In genomic region chrX:76120936-76121335, GRCm38 (mm10) we compare ENCODE assay signal across 30 mouse cellular contexts.
DNase-seq lines count a peak whose midpoint lies in the region; ATAC-seq and TF ChIP-seq lines count a peak whose summit lies in the region.
"Had no signal": no experiment of that assay in that cellular context is flagged by ENCODE, and none has a peak within 500 bp of the region (broad histone marks: within the 10 kb centered on the region; RNA-seq: fewer than 3 reads in every experiment).

No protein-coding gene starts in this region.

- peak; percentile 3 for DNase-seq in forebrain, embryonic 14.5 days (ENCODE audit: low spot score)
- no peak for DNase-seq in forebrain, embryonic 11.5 days (ENCODE audit: low spot score)
- peak; percentile 7 for DNase-seq in kidney, postnatal 10 days
- no peak for DNase-seq in kidney, adult 11 months
- DNase-seq in 3T3-L1 (ENCODE audit: low read depth, low spot score) = peak; percentile 17
- DNase-seq in brain, embryonic 14.5 days (ENCODE audit: low read depth) = peak; percentile 23
- DNase-seq in layer of hippocampus, adult 18-20 months (ENCODE audit: low spot score in 2 of 2) = no peak
- DNase-seq: adrenal gland, adult 2 months; adrenal gland, postnatal 36 days; cerebellum, adult 8-10 months; cerebellum, postnatal 25 days; gastrocnemius, postnatal 36 days; heart, postnatal 14 days; layer of hippocampus, adult 9-11 months; lung, postnatal 4 days; retina, postnatal 1 day; right cerebral cortex, postnatal 14 days; thymus, postnatal 4 days had no signal

- WGBS in forebrain, embryonic 14.5 days = 61% methylated on average over 3 of the region's 3 CpGs
- 63% methylated on average over 3 of the region's 3 CpGs for WGBS in forebrain, embryonic 11.5 days

- no peak overlapping the region for H3K9ac ChIP-seq in forebrain, embryonic 14.5 days (ENCODE audit: low read length)
- no peak overlapping the region for H3K9ac ChIP-seq in forebrain, embryonic 11.5 days (ENCODE audit: low read length)
- H3K9ac ChIP-seq: forebrain, embryonic 15.5 days; heart, embryonic 13.5 days; kidney, embryonic 15.5 days; limb, embryonic 12.5 days; midbrain, embryonic 13.5 days; neural tube, embryonic 15.5 days had no signal

- H3K4me1 ChIP-seq in forebrain, embryonic 14.5 days (ENCODE audit: control insufficient read depth, insufficient read depth, low read length) = no peaks in the 10 kb centered on the region
- H3K4me1 ChIP-seq in forebrain, embryonic 11.5 days (replicated peaks; ENCODE audit: control insufficient read depth, insufficient read depth, low read length) = no peaks in the 10 kb centered on the region
- H3K4me1 ChIP-seq: limb, embryonic 12.5 days; megakaryocyte, embryonic 14.5 days; neural tube, embryonic 15.5 days had no signal

- TF ChIP-seq CTCF in brain, embryonic 14.5 days (IDR thresholded peaks at IDR 0.05; ENCODE audit: borderline replicate concordance, extremely low read depth, insufficient read depth, insufficient read length) = no peak

- H3K9me3 ChIP-seq in forebrain, embryonic 14.5 days (replicated peaks; ENCODE audit: control insufficient read depth, low read length) = no peaks in the 10 kb centered on the region
- H3K9me3 ChIP-seq in forebrain, embryonic 11.5 days (ENCODE audit: control insufficient read depth, low read length) = no peaks in the 10 kb centered on the region
- H3K9me3 ChIP-seq: forebrain, embryonic 15.5 days; heart, embryonic 13.5 days; kidney, embryonic 15.5 days; limb, embryonic 12.5 days; megakaryocyte, embryonic 14.5 days; midbrain, embryonic 13.5 days; neural tube, embryonic 15.5 days had no signal

- no peak overlapping the region for H3K27ac ChIP-seq in forebrain, embryonic 14.5 days (ENCODE audit: low read depth, low read length)
- H3K27ac ChIP-seq in forebrain, embryonic 11.5 days (ENCODE audit: low read depth, low read length) = no peak overlapping the region
- H3K27ac ChIP-seq: forebrain, embryonic 15.5 days; heart, embryonic 13.5 days; kidney, embryonic 15.5 days; limb, embryonic 12.5 days; midbrain, embryonic 13.5 days; neural tube, embryonic 15.5 days had no signal

- H3K27me3 ChIP-seq in forebrain, embryonic 14.5 days (replicated peaks; ENCODE audit: control insufficient read depth, insufficient read depth, low read length) = no peaks in the 10 kb centered on the region
- no peaks in the 10 kb centered on the region for H3K27me3 ChIP-seq in forebrain, embryonic 11.5 days (ENCODE audit: control insufficient read depth, insufficient read depth, low read length)
- H3K27me3 ChIP-seq: CH12.LX; forebrain, embryonic 15.5 days; heart, embryonic 13.5 days; kidney, embryonic 15.5 days; limb, embryonic 12.5 days; midbrain, embryonic 13.5 days; neural tube, embryonic 15.5 days had no signal

- no peak for TF ChIP-seq POLR2A in brain, embryonic 14.5 days (IDR thresholded peaks at IDR 0.05; ENCODE audit: borderline replicate concordance, extremely low read depth, insufficient read depth, insufficient read length, poor library complexity, severe bottlenecking)

- ATAC-seq in forebrain, embryonic 14.5 days = no peak
- ATAC-seq in forebrain, embryonic 11.5 days (replicated peaks; ENCODE audit: low FRiP score) = no peak
- ATAC-seq: activated CD4-positive, CD25-positive, alpha-beta regulatory T cell, adult 4 months; forebrain, embryonic 15.5 days; hindbrain, embryonic 16.5 days; lung, postnatal 0 days; midbrain, embryonic 13.5 days had no signal

- H3K4me3 ChIP-seq in forebrain, embryonic 14.5 days (ENCODE audit: low read depth, low read length) = no peak overlapping the region
- no peak overlapping the region for H3K4me3 ChIP-seq in forebrain, embryonic 11.5 days (ENCODE audit: low read depth, low read length)
- H3K4me3 ChIP-seq: forebrain, embryonic 15.5 days; heart, embryonic 13.5 days; kidney, embryonic 15.5 days; limb, embryonic 12.5 days; megakaryocyte, embryonic 14.5 days; midbrain, embryonic 13.5 days; neural tube, embryonic 15.5 days had no signal

- H3K36me3 ChIP-seq in forebrain, embryonic 14.5 days (ENCODE audit: control insufficient read depth, insufficient read depth, low read length) = no peaks in the 10 kb centered on the region
- H3K36me3 ChIP-seq in forebrain, embryonic 11.5 days (ENCODE audit: control insufficient read depth, insufficient read depth, low read length) = no peaks in the 10 kb centered on the region
- H3K36me3 ChIP-seq: forebrain, embryonic 15.5 days; heart, embryonic 13.5 days; kidney, embryonic 15.5 days; limb, embryonic 12.5 days; midbrain, embryonic 13.5 days; neural tube, embryonic 15.5 days had no signal

- no peak overlapping the region for H3K4me2 ChIP-seq in forebrain, embryonic 14.5 days (ENCODE audit: low read length)
- no peak overlapping the region for H3K4me2 ChIP-seq in forebrain, embryonic 11.5 days (ENCODE audit: low read depth, low read length, severe bottlenecking)
- H3K4me2 ChIP-seq: forebrain, embryonic 15.5 days; heart, embryonic 13.5 days; kidney, embryonic 15.5 days; limb, embryonic 12.5 days; liver, embryonic 11.5 days; midbrain, embryonic 13.5 days; neural tube, embryonic 15.5 days had no signal

Comparison
In these comparisons a context has a peak if more than half of its experiments do, and no peak if none do; other contexts are left out.
1. DNase-seq: peak in forebrain, embryonic 14.5 days (single experiment), kidney, postnatal 10 days (single experiment), 3T3-L1 (single experiment) and brain, embryonic 14.5 days (single experiment); none in forebrain, embryonic 11.5 days (single experiment), kidney, adult 11 months (single experiment) and layer of hippocampus, adult 18-20 months (0 of 2).